Mouse (Mus musculus) thymus, postnatal 36 days (tissue): ENCODE measurements around the gene Cad.

Experiments used
- DNase-seq, 2 experiments: peaks; one replicate each; pipeline ENCODE4 v3.0.0; 2022; ENCODE audit warnings: mixed read lengths in 2 of 2

The Cad gene

GRCm38 (mm10) chr5:31116912-31117311 is 62.3 kb downstream of the Cad start:
- no peak for DNase-seq

- DNase-seq, result no peak
These were observed 66.5 kb downstream of the Cad start for GRCm38 (mm10) chr5:31121111-31121510.

- DNase-seq, result no peak
These were observed 68.9 kb downstream of the Cad start for GRCm38 (mm10) chr5:31123481-31123880.

GRCm38 (mm10) chr5:31126050-31126449 is 71.5 kb downstream of the Cad start:
- DNase-seq, result no peak
